Mouse (Mus musculus): Measurements from ENCODE around the gene Rrm2.

- TF ChIP-seq CTCF (IDR thresholded peaks at IDR 0.05; ENCODE audit: low read depth) = no peak
- TF ChIP-seq EP300 (IDR thresholded peaks at IDR 0.05; ENCODE audit: low read depth) = no peak
Measured at GRCm38 (mm10) chr12:24686038-24686695, 21.9 kb upstream of the Rrm2 start.

Data from heart, postnatal 0 days (tissue).